Mouse (Mus musculus): ENCODE results near the gene Bend5.

Gene Bend5

GRCm38 (mm10) chr4:111442435-111443238 is 27.8 kb downstream of the Bend5 start:
- DNase-seq (ENCODE audit: low spot score in 2 of 2) = peak in 1 of 2 experiments; percentile 34

DNA sequence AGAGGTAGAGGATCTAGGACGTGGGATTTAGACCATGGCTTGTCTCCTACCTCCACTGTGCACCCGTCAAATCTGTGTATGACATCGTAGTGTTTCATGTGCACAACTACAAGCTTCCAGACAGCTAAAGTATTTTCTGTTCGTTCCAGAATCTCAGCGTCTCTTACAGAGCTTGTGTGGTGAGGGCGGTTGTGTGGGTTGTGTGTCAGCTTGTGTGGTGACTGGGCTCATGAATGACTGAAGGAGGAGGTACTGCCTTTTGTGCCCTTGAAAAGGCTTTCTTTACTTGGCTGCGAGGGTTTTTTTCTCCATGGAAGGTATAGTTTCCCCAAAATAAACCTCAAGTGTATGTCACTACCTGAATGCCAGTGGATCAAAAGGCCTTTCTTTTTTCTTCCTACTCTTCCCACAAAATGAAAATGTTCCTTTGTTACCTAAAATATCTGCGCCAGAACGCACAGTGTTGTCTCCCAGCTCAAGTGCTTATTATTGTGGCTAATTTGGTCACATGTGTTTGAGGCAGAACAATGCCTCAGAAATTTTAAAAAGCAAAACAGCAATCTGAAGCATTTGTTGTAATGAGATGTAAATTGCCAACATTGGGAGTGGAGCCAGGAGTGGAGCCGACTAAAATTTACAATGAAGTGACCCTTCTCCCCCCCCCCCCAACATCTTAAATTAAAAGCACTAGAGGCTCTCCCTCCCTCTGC is 29.3 kb downstream of the Bend5 start:
- DNase-seq (ENCODE audit: low spot score in 2 of 2) = no peak

GRCm38 (mm10) chr4:111444616-111445160 is 29.9 kb downstream of the Bend5 start:
- no peak for DNase-seq (ENCODE audit: low spot score in 2 of 2)

GRCm38 (mm10) chr4:111447918-111448317 is 33.1 kb downstream of the Bend5 start:
- no peak for DNase-seq (ENCODE audit: low spot score in 2 of 2)

DNA sequence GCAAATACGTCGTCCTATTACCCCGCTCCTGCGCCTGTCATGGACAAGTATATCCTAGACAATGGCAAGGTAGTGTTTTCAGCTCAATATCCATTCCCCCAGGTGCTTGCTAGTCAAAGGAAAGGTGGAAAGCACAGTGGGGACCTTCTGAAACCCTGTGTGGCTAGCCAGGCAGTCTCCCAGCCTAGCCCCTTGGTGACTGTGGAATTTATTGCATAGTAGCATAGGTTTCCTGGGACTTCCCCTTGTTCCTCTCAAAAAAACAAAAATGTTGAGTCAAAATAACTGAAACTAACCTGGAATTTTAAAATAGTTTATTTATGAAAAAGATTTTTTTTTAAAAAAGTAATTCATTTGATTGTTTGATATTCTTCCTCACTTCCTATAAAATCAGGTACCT is 33.8 kb downstream of the Bend5 start:
- no peak for DNase-seq (ENCODE audit: low spot score in 2 of 2)

DNA sequence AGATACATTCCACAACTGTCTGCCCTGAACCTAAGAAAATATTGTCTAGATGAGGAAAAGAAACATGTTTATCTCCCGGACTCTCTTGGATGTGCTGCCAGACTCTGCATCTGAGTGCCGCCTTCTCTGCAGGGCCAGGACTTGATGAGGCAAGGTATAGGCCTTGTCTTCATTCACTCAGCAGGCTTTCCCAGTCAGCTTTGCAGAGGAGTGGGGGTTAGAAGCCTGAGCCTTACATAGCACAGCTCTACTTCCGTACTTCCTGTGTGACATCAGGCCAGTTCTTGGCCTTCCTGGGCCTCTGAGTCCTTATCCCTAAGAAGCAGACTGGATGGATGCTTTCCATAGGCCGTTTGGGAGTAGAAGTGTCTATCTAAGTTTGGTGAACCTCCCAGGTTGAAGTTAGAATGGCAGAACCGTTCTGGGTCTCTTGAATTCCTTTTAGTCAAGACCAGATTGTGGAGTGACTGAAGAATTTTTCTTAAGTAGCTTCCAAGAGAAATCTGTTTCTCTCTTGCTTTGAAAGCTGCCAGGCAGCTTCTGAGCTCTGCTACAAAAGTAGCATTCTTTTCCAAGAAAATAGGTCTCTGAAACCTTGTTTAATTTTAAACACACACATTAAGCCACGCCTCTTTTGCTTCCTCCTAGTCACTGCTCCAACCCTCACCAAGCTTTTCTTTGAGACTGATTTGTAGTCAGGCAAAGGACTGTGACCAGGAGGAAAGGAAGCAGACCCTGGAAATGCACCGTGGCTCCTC is 34.8 kb downstream of the Bend5 start:
- no peak for DNase-seq (ENCODE audit: low spot score in 2 of 2)

DNA sequence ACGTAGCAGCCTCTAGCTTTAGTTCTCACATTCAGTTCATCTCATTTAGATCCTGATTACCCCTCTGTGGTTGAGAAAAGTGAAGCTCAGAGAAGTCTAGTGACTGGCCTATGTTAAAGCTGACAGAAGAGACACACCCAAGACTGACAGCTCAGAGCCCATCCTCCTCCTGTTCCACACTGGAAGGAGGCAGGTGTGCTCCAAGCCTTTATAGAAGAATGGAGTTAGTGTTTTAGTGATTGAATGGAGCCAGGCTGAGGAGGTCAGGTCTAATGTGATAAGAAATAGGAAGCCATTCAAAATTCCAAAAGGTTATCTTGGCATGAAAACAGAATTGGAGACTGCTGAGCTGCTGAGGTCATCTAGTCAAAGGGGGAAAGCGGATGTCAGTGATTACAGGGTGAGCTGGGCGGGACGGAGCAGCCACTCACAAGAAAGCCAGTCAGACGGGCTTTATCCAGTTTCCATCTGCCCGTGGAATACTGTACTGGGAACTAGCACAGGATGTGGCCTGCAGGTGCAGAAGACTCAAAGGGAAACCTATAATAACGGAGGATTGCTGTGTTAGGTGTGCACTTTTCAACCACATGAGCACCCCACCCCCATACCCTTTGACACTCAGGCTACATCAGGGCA is 36.6 kb downstream of the Bend5 start:
- DNase-seq (ENCODE audit: low spot score in 2 of 2) = no peak

GRCm38 (mm10) chr4:111452192-111452591 is 37.4 kb downstream of the Bend5 start:
- no peak for DNase-seq (ENCODE audit: low spot score in 2 of 2)

DNA sequence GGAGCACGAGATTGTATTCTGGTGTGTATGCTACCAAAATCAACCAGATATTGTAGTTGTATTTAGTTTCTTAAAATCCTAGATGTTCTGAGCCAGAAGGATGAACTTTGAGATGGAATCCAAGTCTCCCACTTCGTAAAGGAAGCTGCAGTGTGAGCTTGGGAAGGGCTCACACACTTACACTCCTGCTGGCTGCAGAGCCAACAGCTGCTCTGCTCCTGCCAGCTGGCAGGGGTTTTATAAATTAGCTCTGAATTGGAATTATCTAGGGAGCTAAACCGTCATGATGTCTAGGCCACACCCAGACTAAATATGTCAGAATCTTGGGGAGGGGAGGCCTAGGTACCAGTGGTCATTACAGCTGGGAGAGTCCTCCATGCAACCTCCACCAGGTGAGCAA is 38.5 kb downstream of the Bend5 start:
- no peak for DNase-seq (ENCODE audit: low spot score in 2 of 2)

GRCm38 (mm10) chr4:111455621-111456020 is 40.8 kb downstream of the Bend5 start:
- peak in 1 of 2 experiments; percentile 43 for DNase-seq (ENCODE audit: low spot score in 2 of 2)

- DNase-seq (ENCODE audit: low spot score in 2 of 2) = no peak
These were observed 42.8 kb downstream of the Bend5 start for GRCm38 (mm10) chr4:111457568-111457967.

GRCm38 (mm10) chr4:111467293-111467773 is 52.5 kb downstream of the Bend5 start:
- no peak for DNase-seq (ENCODE audit: low spot score in 2 of 2)

DNA sequence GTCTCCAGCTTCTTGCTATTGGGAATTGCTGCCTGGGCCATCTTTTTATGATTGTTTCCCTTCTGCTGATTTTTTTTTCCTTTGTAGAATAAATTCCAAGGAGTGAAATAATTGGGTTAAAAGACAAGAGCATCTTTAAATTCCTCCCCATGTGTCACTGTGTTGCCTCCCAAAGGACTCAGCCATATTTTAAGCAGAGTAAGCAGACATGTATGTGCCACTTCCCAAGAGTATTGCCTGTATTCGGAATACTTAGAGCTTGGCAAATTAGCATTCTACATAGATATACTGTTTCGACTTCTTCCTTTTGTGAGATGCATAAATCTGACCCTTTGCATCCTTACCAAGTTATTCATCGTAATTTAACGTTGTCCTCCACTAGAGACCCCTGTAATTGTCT is 53.0 kb downstream of the Bend5 start:
- no peak for DNase-seq (ENCODE audit: low spot score in 2 of 2)

GRCm38 (mm10) chr4:111469847-111470246 is 55.0 kb downstream of the Bend5 start:
- no peak for DNase-seq (ENCODE audit: low spot score in 2 of 2)

DNA sequence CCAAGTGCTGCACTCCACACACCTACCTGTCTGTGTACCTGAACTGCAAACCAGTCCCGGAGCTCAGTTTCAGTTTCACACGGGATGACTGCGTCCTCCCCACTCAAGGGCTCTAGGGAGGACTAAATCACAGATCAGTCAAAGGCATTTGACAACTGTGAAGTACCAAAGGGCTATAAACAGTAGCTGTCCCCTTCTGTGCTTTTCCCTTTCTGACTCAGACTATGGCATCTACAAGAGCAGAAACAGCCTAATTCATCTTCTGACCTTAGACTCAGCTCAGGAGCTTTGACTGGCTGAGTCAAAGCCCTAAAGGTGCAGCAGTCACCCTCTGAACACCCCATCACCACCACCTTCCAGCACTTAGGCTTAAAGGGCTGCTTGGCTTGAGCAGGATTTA is 56.9 kb downstream of the Bend5 start:
- no peak for DNase-seq (ENCODE audit: low spot score in 2 of 2)

GRCm38 (mm10) chr4:111472511-111472910 is 57.7 kb downstream of the Bend5 start:
- no peak for DNase-seq (ENCODE audit: low spot score in 2 of 2)

DNA sequence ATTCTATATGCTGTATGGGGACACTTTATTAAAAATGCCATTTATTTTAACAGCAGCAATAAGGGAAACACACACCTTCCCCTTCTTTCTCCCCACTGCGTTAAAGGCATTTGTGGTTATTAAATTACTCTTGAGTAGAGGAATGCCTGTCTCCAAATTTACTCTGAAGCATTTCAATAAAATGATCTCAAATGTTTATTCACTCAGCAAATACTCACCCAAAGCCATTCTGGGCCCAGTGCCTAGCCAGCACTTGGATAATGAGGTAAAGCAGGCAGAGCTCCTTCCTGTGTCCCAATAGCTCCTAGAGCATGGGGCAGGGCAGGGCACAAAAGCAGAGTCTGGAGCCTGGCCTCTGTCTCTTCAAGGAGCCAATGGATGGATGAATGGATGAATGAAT is 58.2 kb downstream of the Bend5 start:
- no peak for DNase-seq (ENCODE audit: low spot score in 2 of 2)

- DNase-seq (ENCODE audit: low spot score in 2 of 2) = no peak
These were observed 60.7 kb downstream of the Bend5 start for GRCm38 (mm10) chr4:111475374-111475971.

- no peak for DNase-seq (ENCODE audit: low spot score in 2 of 2)
These were observed 62.7 kb downstream of the Bend5 start for GRCm38 (mm10) chr4:111477507-111477906.

- no peak for DNase-seq (ENCODE audit: low spot score in 2 of 2)
These were observed 68.7 kb downstream of the Bend5 start for GRCm38 (mm10) chr4:111483499-111483898.

DNA sequence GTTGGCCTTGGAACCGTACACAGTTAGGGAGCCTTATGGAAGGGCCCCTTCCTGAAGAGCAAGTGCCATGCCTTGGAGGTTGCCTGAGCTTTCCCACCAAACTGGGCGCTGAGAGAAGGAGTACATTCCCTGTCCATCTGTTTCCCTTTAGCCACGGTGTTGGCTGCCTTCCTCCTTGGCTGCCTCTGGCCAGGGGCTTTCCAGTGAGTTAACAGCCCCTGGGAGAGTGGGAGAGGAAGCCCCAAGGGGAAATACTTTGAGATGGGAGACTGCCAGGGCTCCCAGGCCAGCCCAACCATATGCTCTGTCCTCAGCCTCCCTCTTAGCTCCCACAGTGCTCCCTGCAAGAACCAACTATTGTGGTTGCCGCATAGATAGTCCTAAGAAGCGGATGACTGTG is 70.4 kb downstream of the Bend5 start:
- DNase-seq (ENCODE audit: low spot score in 2 of 2) = no peak
